Mouse (Mus musculus) mouse trophoblast stem cell (cell line): Measurements from ENCODE around the gene Eif3i.

Experiments used
- in situ Hi-C, 2 experiments: fragments of 300-500 bp; cut with MseI, MboI; formaldehyde crosslinking; loops; 2 replicates in 1 of 2; 3 replicates in 1 of 2; pipeline ENCODE4 v1.15.1; 2025

The Eif3i gene

GRCm38 (mm10) chr4:129618786-129619691 is 18.6 kb upstream of the Eif3i start, which contains the start of gene Iqcc:
Gene Iqcc (minus strand): TSS chr4:129619099.
- in situ Hi-C loops: no loop called here

DNA sequence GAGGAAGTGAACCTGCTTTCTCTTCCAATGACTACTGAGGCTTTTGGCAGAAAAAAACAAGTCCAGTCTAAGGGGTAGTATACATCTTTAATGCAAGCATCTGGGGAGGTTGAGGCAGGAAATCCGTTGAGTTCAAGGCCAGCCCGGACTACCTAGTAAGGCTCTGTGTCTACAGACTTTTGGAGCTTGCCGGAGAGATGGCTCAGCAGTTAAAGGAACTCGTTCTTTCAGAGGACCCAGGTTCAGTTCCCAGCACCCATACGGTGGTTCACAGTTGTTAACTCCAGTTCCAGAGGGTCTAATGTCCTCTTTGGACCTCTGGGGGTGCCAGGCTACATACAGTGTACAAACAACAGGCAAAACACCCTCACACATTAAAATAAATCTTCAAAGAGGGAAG is 17.6 kb upstream of the Eif3i start:
- in situ Hi-C loops: no loop called here

DNA sequence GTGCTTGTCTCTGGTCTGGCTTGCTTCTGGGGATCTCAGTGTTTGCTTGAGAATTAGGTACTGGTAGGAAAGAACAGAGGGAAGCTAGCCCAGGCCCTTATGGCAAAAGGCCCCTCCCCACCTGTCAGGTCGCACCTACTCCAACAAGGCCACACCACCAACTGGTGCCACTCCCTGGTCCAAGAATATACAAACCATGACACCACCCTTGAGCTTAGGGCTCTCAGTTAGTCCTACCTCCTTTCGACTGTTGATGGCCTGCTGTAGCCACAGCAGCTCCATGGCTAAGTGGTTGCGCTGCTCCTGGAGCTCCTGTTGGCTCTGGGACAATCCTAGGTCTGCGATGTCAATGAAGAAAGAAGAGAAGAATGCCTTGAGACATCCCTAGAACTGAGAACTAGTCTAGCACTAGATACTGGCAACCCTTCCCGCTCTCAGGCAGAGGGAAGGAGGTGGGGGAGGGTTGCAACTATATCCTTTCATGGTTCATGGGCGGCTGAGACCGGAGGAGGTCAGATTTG is 16.7 kb upstream of the Eif3i start:
- in situ Hi-C loops: no loop called here

GRCm38 (mm10) chr4:129616631-129617030 is 16.2 kb upstream of the Eif3i start:
- in situ Hi-C loops: no loop called here

DNA sequence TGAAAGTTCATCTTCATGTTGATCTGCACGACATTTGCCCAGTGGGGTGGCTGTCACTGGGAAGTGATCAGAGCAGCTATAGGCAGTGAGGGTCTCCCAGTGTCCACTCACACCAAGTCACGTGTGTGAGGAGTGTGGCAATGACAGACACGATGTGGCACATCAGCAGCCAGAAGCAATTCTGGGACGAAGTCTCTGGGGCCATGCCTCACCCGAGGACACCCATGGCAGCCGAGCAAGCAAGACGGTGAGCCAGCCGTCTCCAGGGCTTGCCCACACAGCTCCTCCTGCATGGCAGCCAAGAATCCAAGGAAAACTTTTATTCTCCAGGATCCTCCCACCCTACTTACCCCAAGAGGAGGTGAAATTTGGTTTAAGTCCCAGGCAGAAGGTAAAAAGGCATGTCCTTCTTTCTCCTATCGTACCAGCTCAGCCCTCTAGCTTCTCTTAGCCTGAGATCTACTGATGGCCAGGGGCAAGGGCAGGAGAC is 15.4 kb upstream of the Eif3i start:
- in situ Hi-C loops: no loop called here

DNA sequence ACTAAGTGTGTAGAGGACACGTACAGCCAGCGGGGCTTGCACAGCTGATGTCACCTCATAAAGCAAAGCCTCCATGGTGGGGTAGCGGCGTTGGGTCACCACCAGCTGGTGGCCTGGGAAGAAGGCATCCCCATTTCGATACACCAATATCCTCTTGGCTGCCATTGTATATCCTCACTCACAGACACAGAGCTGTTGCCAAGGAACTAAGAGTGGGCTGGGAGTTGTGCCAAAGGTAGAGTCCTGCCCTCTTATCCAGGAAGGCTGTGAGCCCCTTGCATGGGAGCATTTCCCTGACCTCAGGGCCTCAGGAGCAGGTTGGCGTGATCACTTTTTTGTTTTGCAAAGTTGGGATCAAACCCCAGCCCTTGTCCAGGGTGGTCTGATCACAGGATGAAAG is 13.6 kb upstream of the Eif3i start, which contains the start of gene Dcdc2b:
Gene Dcdc2b (minus strand): TSS at position 165 of the 400 bp plus-strand sequence.
- in situ Hi-C loops: no loop called here

DNA sequence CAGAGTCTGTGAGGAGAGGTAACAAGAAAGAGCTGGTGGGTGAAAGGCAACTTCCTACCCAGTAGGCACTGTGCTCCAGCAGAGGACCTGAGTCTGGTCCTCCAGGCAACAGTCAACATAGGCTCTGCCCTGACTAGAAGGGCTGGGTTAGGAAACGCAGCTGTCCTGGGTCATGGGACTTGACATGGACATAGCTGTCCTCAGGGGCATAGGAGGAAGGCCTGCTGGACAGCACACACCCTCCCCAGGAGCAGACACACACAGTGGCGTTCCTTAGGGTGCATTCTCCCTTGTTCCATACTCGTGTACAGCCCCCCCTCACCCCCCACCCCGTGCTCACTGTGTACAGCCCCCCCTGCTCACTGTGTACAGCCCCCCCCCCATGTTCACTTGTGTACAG is 10.0 kb upstream of the Eif3i start:
- in situ Hi-C loops: no loop called here

DNA sequence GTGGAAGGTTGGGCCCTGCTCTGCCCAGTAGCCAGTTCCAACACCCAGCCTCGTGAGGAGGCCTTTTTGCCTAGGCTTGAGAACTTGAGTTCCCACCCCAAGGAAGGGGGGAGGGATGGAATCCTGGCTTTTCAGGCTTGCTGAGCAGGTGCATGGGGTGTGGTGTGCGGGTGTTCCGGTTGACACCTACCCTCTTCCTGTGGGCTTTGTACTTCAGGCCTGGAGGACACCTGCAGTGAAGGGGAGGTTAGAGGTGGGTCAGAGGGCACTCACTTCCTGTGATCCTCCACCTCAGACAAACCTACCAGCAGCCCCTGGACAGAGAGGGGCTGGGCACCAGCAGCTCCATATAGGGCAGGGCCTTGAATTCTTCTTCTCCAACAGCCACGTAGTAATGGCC is 9.6 kb upstream of the Eif3i start:
- in situ Hi-C loops: no loop called here

DNA sequence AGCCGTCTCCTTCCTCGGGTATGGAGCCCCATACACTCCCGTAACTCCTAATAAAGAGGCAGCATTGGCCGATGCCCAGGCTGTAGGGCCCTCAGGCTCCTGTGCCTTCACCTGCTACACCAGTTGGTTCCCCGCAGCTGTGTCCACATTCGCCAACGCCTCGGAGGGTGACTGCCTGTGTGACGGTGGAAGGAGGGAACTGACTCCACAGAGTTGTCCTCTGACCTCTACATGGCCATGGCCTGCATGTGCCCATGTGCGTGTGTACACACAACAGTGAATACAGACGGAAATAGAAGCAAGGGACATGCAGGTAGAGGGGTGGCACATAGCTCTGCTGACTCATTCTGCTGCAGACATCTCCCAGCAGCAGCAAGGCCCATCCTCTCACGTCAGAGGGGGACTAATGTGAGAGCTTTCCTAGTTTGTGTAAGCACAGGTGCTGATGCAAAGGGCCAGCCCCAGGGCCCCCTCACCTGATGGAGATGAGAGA is 8.7 kb upstream of the Eif3i start:
- in situ Hi-C loops: no loop called here

DNA sequence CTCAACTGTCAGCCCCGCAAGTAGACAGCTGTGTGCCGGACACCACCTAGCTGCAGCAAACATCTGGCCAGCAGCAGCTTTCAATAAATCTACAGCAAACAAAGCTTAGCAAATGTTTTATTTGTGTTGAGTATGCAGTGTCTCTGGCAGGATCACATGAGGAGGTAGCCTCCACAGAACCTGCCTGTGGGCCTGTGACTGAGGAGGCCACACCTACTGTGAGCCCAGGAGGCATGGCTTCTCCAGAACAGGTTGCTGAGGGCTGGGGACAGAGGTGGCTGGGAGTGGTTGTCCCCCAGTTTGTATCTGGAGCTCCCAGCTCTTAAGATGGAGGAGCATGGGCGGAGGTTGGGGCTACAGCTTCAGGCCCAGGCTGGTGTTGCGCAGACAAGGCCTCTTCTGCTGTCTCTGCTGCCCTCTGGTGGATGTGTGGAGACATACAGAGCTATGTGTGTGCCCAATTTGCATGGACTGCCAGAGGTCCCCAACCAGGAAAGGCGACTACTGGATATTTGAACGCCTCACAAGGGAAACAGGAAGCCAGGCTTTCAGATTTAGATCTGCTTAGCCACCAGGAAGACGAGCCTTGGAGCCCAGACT is 8.1 kb upstream of the Eif3i start:
- in situ Hi-C loops: no loop called here

DNA sequence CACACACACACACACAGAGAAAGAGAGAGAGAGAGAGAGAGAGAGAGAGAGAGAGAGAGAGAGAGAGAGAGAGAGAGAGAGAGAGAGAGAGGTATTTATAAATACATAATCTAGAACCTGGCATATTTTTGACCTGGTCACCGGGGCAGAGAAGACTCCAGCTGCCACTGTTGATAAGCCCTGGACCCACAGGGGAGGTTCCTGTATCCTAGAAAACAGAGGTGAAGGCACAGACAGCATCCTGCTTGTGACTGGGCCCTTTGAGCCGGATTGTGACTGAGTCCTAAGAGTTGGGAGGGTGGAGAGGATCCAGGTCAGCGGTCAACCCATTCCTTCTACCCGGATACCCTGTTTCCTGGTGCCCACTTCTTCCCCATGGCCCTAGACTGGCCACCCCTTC is 11.6 kb downstream of the Eif3i start:
- in situ Hi-C loops: no loop called here

DNA sequence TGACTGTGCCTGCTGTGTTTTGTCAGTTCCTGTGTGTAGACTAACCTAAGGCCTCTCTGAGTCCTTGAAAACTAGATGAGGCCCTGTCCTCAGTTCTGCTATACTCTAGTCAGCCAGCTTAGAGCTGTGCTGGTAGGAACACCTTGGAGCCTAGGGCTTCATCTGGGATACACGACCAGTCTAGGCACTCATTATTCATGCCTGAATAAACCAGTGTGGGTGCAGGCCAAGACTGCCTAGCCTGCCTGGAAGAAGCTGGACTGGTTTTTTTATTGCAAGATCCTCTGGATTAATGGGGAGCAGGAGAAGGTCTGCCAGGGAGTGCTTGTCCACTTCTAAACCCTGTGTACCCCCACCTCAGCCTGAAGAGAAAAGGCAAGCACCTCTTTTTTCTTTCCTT is 13.5 kb downstream of the Eif3i start:
- in situ Hi-C loops: no loop called here

DNA sequence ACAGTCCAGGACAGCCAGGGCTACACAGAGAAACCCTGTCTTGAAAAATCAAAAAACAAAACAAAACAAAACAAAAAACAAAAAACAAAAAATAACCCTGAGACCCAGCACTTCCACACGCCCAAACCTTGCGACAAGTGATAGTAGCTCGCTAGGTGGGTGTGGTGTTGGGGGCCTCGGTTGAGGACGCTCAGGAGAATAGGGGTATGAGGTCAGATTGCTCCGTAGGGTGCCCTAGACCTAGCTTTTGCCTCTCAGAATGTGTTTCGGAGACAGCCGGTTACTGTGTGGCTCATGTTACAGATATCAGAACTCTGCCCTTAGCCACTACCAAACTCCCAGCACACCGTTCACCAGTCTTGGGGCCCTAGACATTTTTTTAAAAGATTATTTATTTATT is 14.7 kb downstream of the Eif3i start:
- in situ Hi-C loops: no loop called here

GRCm38 (mm10) chr4:129584884-129585608 is 15.4 kb downstream of the Eif3i start:
- in situ Hi-C loops: no loop called here

DNA sequence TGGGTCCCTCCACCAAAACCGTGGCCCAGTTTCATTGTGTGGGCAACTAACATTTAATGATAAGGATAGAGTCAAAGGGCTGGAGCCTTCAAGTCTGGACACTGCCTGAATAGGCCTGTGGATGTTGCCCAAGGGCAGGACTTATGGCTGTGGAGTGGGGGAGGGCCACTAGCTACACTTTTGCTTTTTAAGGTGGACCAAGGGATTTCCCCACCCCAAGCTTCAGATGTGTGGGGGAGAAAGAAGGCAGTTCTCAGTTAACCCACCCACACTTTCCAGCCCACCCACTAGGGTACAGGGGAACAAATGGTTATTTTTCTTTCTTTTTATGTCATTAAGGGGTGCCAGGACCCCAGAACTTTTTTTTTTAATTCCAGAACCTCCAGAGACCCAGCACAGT is 16.1 kb downstream of the Eif3i start:
- in situ Hi-C loops: no loop called here

- in situ Hi-C loops: no loop called here
Observed at GRCm38 (mm10) chr4:129582251-129582650, 18.2 kb downstream of the Eif3i start.

DNA sequence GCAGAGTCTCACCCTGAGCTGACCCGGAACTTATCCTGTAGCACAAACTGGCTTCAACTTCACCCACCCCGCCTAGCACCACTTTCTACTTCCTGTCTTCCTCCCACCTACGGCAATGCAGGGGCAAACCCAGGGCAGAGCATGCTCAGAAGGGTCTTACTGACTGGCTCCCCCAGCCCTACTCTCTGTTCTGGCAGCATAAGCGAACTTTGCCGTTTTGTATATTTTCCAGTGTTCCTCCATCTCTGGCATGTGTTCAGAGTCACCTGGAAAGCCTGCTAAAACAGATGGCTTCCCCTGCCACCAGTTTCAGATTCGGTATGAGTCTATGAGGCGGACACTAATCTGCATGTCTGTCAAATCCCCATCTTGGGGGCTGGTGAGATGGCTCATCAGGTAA is 20.1 kb downstream of the Eif3i start:
- in situ Hi-C loops: no loop called here

DNA sequence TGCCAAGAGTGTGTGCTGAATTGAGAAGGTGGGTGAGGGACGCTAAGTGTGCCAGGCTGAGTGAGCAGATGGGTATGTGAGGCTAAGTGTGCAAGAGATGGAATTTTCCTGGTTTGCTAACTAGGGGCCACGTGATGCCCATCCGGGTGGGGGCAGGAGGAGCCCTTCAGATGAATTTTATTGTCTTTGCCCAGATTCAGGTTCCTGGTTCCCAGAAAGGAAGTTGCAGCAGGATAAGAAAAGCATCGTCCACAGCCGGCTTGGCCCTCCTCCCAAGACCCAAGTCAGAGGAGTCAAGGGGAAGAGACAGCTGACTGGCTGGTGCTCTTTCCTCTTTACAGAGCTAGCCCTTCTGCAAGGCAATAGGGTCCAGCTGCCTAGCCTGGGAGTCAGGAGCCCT is 22.0 kb downstream of the Eif3i start, which contains the start of gene Fam167b:
Gene Fam167b (minus strand): TSS at position 84 of the 400 bp plus-strand sequence.
- in situ Hi-C loops: no loop called here

GRCm38 (mm10) chr4:129577688-129578087 is 22.8 kb downstream of the Eif3i start:
- in situ Hi-C loops: no loop called here

DNA sequence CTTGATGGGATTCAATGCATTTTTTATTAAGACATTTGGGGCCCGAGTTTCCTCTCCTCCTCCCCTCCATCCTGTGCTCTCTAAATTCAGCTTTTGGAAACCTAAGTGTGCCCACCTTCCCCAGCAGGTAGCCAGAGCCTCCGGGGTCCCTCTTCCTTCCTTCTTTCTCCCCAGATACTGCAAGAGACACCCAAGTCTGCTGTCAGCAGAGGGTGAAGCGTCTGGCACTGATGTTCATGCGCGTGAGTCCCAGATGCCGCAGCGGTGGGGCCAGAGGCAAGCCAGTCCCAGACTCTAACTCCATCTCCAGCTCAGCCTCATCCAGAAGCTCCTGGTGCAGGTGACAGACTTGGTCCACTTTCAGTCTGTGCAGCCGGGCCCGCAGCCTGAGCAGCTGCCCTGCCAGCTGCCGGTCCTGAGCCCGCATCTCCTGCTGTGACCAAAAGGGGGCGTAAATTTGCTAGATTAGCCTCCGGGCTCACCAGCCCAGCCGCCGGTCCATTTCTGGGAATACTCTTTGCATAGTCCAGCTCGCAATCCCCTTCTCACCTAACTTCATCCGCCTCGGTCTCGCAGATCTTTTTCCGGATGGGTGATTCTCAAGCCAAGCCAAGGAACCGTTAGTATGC is 23.5 kb downstream of the Eif3i start:
- in situ Hi-C loops: no loop called here

- in situ Hi-C loops: no loop called here
Observed at GRCm38 (mm10) chr4:129575171-129575844, 25.1 kb downstream of the Eif3i start.
